Mouse (Mus musculus) urinary bladder, postnatal 36 days (tissue): ENCODE measurements at regions not wholly inside any gene's neighbourhood (a gene's known extent, or its start where the extent isn't known, plus 50 kb on each side); places are given as distances from the start of the nearest gene placed in this dataset.
"Not testable (repeated sequence)": the region's sequence is repeated elsewhere in the genome, so short reads cannot be mapped to it uniquely, and the experiment has no call there.

ENCODE experiments used
- DNase-seq, 2 experiments: peaks; one replicate each; pipeline ENCODE4 v3.0.0; 2022; ENCODE audit warnings: low spot score in 2 of 2, mixed read lengths in 1 of 2

GRCm38 (mm10) chr4:5590531-5590930 is 797.4 kb upstream of the Impad1 start:
- no peak for DNase-seq

GRCm38 (mm10) chr4:5587465-5587864 is 794.3 kb upstream of the Impad1 start:
- DNase-seq = peak; percentile 9 to 13

GRCm38 (mm10) chr4:5585205-5585604 is 792.0 kb upstream of the Impad1 start:
- no peak for DNase-seq

- peak in 1 of 2 experiments; percentile 53 for DNase-seq
Measured at GRCm38 (mm10) chr4:5583989-5584677, 791.0 kb upstream of the Impad1 start.

GRCm38 (mm10) chr4:5568076-5568475 is 774.9 kb upstream of the Impad1 start:
- DNase-seq = no peak

- DNase-seq = no peak
Measured at GRCm38 (mm10) chr4:5560001-5560657, 767.0 kb upstream of the Impad1 start.

GRCm38 (mm10) chr4:5540155-5540554 is 747.0 kb upstream of the Impad1 start:
- no peak for DNase-seq

- DNase-seq = no peak
Measured at GRCm38 (mm10) chr4:5530416-5530815, 737.3 kb upstream of the Impad1 start.

GRCm38 (mm10) chr4:5518522-5518921 is 725.4 kb upstream of the Impad1 start:
- no peak for DNase-seq

GRCm38 (mm10) chr4:5515426-5515825 is 722.3 kb upstream of the Impad1 start:
- DNase-seq = not testable (repeated sequence)

- no peak for DNase-seq
Measured at GRCm38 (mm10) chr4:5511743-5512142, 718.6 kb upstream of the Impad1 start.

GRCm38 (mm10) chr4:5509398-5509797 is 716.2 kb upstream of the Impad1 start:
- DNase-seq = no peak

- DNase-seq = no peak
Measured at GRCm38 (mm10) chr4:5495012-5495411, 701.9 kb upstream of the Impad1 start.

- DNase-seq = no peak
Measured at GRCm38 (mm10) chr4:5494072-5495000, 701.2 kb upstream of the Impad1 start.

GRCm38 (mm10) chr4:5486786-5487185 is 693.6 kb upstream of the Impad1 start:
- DNase-seq = no peak

GRCm38 (mm10) chr4:5471891-5472558 is 678.9 kb upstream of the Impad1 start:
- no peak for DNase-seq

GRCm38 (mm10) chr4:5459028-5459695 is 666.0 kb upstream of the Impad1 start:
- no peak for DNase-seq

GRCm38 (mm10) chr4:5450417-5450816 is 657.3 kb upstream of the Impad1 start:
- DNase-seq = no peak

- no peak for DNase-seq
Measured at GRCm38 (mm10) chr4:5441339-5442019, 648.3 kb upstream of the Impad1 start.

GRCm38 (mm10) chr4:5437076-5437475 is 643.9 kb upstream of the Impad1 start:
- DNase-seq = no peak
